ENCODE assay signal across 8 mouse cellular contexts in genomic region chr4:133240934-133241908, GRCm38 (mm10). TPM values are rescaled to one million over a fixed set of nuclear protein-coding genes. Genes with fewer than 3 reads are reported as not detected.
DNase-seq lines count a peak whose midpoint lies in the region; ATAC-seq and TF ChIP-seq lines count a peak whose summit lies in the region.

No protein-coding gene starts in this region.

- under 1% methylated on average over 72 of the region's 78 CpGs for WGBS in hindbrain, embryonic 11.5 days
- under 1% methylated on average over 60 of the region's 78 CpGs for WGBS in lung, postnatal 0 days

- no peaks in the 10 kb centered on the region for H3K9me3 ChIP-seq in hindbrain, embryonic 11.5 days (ENCODE audit: control insufficient read depth, low read length)
- H3K9me3 ChIP-seq in lung, postnatal 0 days (ENCODE audit: low read length), result no peaks in the 10 kb centered on the region

- peak; percentile 36 for TF ChIP-seq CTCF in lung, postnatal 0 days (IDR thresholded peaks at IDR 0.05)

- H3K4me1 ChIP-seq in hindbrain, embryonic 11.5 days (replicated peaks; ENCODE audit: control insufficient read depth, insufficient read depth, low read length), result no peaks in the 10 kb centered on the region
- H3K4me1 ChIP-seq in lung, postnatal 0 days (ENCODE audit: insufficient read depth, low read depth, low read length), result peaks cover 5% of the 10 kb centered on the region; the same call in 1 of the 2 replicates

- TF ChIP-seq EP300 in lung, postnatal 0 days (IDR thresholded peaks at IDR 0.05), result no peak; the same call in 1 of the 2 replicates

- H3K27ac ChIP-seq in hindbrain, embryonic 11.5 days (ENCODE audit: low read depth, low read length), result 0 out of 2 replicates have a peak overlapping the region, but pooled peaks have one; percentile 17
- H3K27ac ChIP-seq in lung, postnatal 0 days (ENCODE audit: low read length), result peak overlapping the region; percentile 99

- DNase-seq in NIH3T3 (ENCODE audit: low read depth), result peak; percentile 90
- peak; percentile 83 for DNase-seq in cerebellum, adult 9-11 months
- DNase-seq in frontal cortex, adult 2 months (ENCODE audit: extremely low spot score in 1 of 2, low spot score in 1 of 2), result peak; percentile 61 to 91
- DNase-seq in hindbrain, embryonic 11.5 days (ENCODE audit: low spot score), result peak; percentile 92
- DNase-seq in layer of hippocampus, postnatal 10 days (ENCODE audit: low spot score in 2 of 2), result peak; percentile 84 to 90
- peak; percentile 94 for DNase-seq in lung, postnatal 0 days (ENCODE audit: low spot score)
- DNase-seq in ovary, postnatal 10 days (ENCODE audit: low spot score), result peak; percentile 78
- DNase-seq in thymus, postnatal 0 days (ENCODE audit: low spot score), result peak; percentile 91

- peak overlapping the region; percentile 72 for H3K4me2 ChIP-seq in hindbrain, embryonic 11.5 days (replicated peaks; ENCODE audit: low read depth, low read length)
- H3K4me2 ChIP-seq in lung, postnatal 0 days (replicated peaks; ENCODE audit: low read depth, low read length), result peak overlapping the region; percentile 96

- peak overlapping the region; percentile 39 for H3K4me3 ChIP-seq in hindbrain, embryonic 11.5 days (ENCODE audit: low read depth, low read length)
- peak overlapping the region; percentile 77 for H3K4me3 ChIP-seq in lung, postnatal 0 days (ENCODE audit: low read depth, low read length)

- H3K9ac ChIP-seq in hindbrain, embryonic 11.5 days (ENCODE audit: low read depth, low read length), result peak overlapping the region; percentile 35; the same call in 1 of the 2 replicates
- peak overlapping the region; percentile 97 for H3K9ac ChIP-seq in lung, postnatal 0 days (replicated peaks; ENCODE audit: low read depth)

- H3K27me3 ChIP-seq in hindbrain, embryonic 11.5 days (ENCODE audit: control insufficient read depth, insufficient read depth, low read length), result peaks cover 25% of the 10 kb centered on the region
- H3K27me3 ChIP-seq in lung, postnatal 0 days (replicated peaks; ENCODE audit: insufficient read depth, low read length), result no peaks in the 10 kb centered on the region

- no peaks in the 10 kb centered on the region for H3K36me3 ChIP-seq in hindbrain, embryonic 11.5 days (ENCODE audit: control insufficient read depth, insufficient read depth, low read length)
- no peaks in the 10 kb centered on the region for H3K36me3 ChIP-seq in lung, postnatal 0 days (ENCODE audit: insufficient read depth, low read length)

- peak; percentile 90 for ATAC-seq in hindbrain, embryonic 11.5 days (ENCODE audit: low FRiP score)
- ATAC-seq in lung, postnatal 0 days, result peak; percentile 85

RNA-seq across cellular contexts. Expression of gene Map3k6, which starts 0.6 kb away (rescaled TPM):
- polyA plus RNA-seq in frontal cortex, adult 2 months (2012; rRNA removed), result 3.9 and 4.0 TPM in 2 replicates
- polyA plus RNA-seq in hindbrain, embryonic 11.5 days (2014; fragmentation: Nextera tagmentation; extraction: Ambion mirVana), result 2.7 and 3.0 TPM in 2 replicates
- total RNA-seq in layer of hippocampus, postnatal 10 days (2021), result 1 to 10 TPM; 4.6 to 5.7 TPM
- 7.8 and 18.7 TPM in 2 replicates for polyA plus RNA-seq in lung, postnatal 0 days (2015; fragmentation: Nextera tagmentation; extraction: Ambion mirVana)
- 2.2 and 2.6 TPM in 2 replicates for polyA plus RNA-seq in thymus, postnatal 0 days (2015; fragmentation: Nextera tagmentation; extraction: Ambion mirVana)

RNA-seq across cellular contexts. Expression of gene Sytl1, which starts 21.7 kb away (rescaled TPM):
- polyA plus RNA-seq in frontal cortex, adult 2 months (2012; rRNA removed), result 1.2 and 1.6 TPM in 2 replicates
- 0.59 and 1.2 TPM in 2 replicates for polyA plus RNA-seq in hindbrain, embryonic 11.5 days (2014; fragmentation: Nextera tagmentation; extraction: Ambion mirVana)
- total RNA-seq in layer of hippocampus, postnatal 10 days (2021), result under 1 TPM; 0.51 to 0.53 TPM
- polyA plus RNA-seq in lung, postnatal 0 days (2015; fragmentation: Nextera tagmentation; extraction: Ambion mirVana), result 3.1 and 3.3 TPM in 2 replicates
- polyA plus RNA-seq in thymus, postnatal 0 days (2015; fragmentation: Nextera tagmentation; extraction: Ambion mirVana), result 34.2 and 34.8 TPM in 2 replicates

RNA-seq across cellular contexts. Expression of gene Gpr3, which starts 28.9 kb away (rescaled TPM):
- polyA plus RNA-seq in frontal cortex, adult 2 months (2012; rRNA removed), result 8.9 and 14.7 TPM in 2 replicates
- 0.19 and 0.50 TPM in 2 replicates for polyA plus RNA-seq in hindbrain, embryonic 11.5 days (2014; fragmentation: Nextera tagmentation; extraction: Ambion mirVana)
- total RNA-seq in layer of hippocampus, postnatal 10 days (2021), result 1 to 10 TPM; 5.0 to 6.0 TPM
- polyA plus RNA-seq in lung, postnatal 0 days (2015; fragmentation: Nextera tagmentation; extraction: Ambion mirVana), result not detected in 2 replicates
- polyA plus RNA-seq in thymus, postnatal 0 days (2015; fragmentation: Nextera tagmentation; extraction: Ambion mirVana), result not detected in 2 replicates

RNA-seq across cellular contexts. Expression of gene Cd164l2, which starts 29.3 kb away (rescaled TPM):
- 8.1 and 9.9 TPM in 2 replicates for polyA plus RNA-seq in frontal cortex, adult 2 months (2012; rRNA removed)
- polyA plus RNA-seq in hindbrain, embryonic 11.5 days (2014; fragmentation: Nextera tagmentation; extraction: Ambion mirVana), result 0.91 and 0.93 TPM in 2 replicates
- total RNA-seq in layer of hippocampus, postnatal 10 days (2021), result 1 to 10 TPM; 3.7 to 4.0 TPM
- polyA plus RNA-seq in lung, postnatal 0 days (2015; fragmentation: Nextera tagmentation; extraction: Ambion mirVana), result 8.7 and 10.3 TPM in 2 replicates
- polyA plus RNA-seq in thymus, postnatal 0 days (2015; fragmentation: Nextera tagmentation; extraction: Ambion mirVana), result 0.86 and 1.1 TPM in 2 replicates

RNA-seq across cellular contexts. Expression of gene Tmem222, which starts 36.4 kb away (rescaled TPM):
- polyA plus RNA-seq in frontal cortex, adult 2 months (2012; rRNA removed), result 152 and 156 TPM in 2 replicates
- polyA plus RNA-seq in hindbrain, embryonic 11.5 days (2014; fragmentation: Nextera tagmentation; extraction: Ambion mirVana), result 80.7 and 82.8 TPM in 2 replicates
- 10 to 100 TPM; 74.9 to 80.1 TPM for total RNA-seq in layer of hippocampus, postnatal 10 days (2021)
- polyA plus RNA-seq in lung, postnatal 0 days (2015; fragmentation: Nextera tagmentation; extraction: Ambion mirVana), result 47.2 and 58.1 TPM in 2 replicates
- 93.2 and 94.0 TPM in 2 replicates for polyA plus RNA-seq in thymus, postnatal 0 days (2015; fragmentation: Nextera tagmentation; extraction: Ambion mirVana)

Comparison
In these comparisons a context has a peak if more than half of its experiments do, and no peak if none do; other contexts are left out.
1. Peak in every context shown above with its lines: DNase-seq, ATAC-seq, H3K4me3 ChIP-seq and H3K27ac ChIP-seq.